Mouse (Mus musculus): ENCODE data around the gene Cd247.

DNA sequence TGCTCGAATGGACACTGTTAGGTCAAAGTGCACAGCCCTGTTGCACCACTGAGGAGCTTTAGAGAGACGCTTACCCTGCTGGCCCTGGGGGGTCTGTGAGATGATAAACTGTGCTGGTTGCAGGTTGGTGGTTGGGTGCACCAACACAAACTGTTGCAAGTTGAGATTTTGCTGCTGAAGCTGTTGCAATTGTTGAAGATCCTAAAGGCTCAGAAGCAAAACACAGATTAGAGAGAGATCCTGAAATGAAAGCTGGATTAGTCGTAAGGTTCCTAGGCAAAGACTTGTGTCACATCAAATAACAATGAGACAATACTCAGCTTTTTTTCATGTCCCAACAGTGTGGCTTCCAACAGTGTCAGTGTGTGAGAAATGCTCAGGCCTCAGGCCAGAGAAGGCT is 120.3 kb downstream of the Cd247 start:
- TF ChIP-seq POLR2A (IDR thresholded peaks at IDR 0.05; ENCODE audit: borderline replicate concordance, insufficient read depth, low read length) (no peak), CTCF (IDR thresholded peaks at IDR 0.05; ENCODE audit: borderline replicate concordance, insufficient read depth, low read depth, low read length) (no peak)

Data from cerebellum, adult 2 months (tissue).